Mouse (Mus musculus): ENCODE results near the gene Tectb.

DNA sequence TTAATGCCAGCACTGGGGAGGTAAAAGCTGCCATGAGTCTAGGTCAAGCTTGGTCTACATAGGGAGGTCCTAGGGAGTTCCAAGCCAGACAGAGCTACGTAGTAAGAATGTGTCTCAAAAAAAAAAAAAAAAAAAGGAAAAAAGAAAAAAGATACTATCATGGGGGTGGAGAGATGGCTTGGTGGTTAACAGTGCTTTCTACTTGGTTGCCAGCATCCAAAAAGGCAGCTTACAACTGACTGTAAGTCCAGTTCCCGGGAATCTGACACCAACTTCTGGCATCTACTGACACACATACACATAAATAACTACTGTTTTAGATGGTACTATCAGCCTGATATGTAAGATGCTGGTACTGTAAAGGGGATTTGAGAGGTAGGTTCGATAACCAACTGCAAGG lies 28.6 kb downstream of the Tectb start:
- TF ChIP-seq EP300 (IDR thresholded peaks at IDR 0.05; ENCODE audit: insufficient read depth, low read depth, low read length) = no peak
- TF ChIP-seq CTCF (IDR thresholded peaks at IDR 0.05; ENCODE audit: low read depth, low read length) = no peak

All from ES-Bruce4 (cell line).